Mouse (Mus musculus): ENCODE results near the gene Zbtb8a.
A peak's percentile ranks its signal among the peaks of the same experiment; 100 is the strongest.
"Not testable (repeated sequence)": the region's sequence is repeated elsewhere in the genome, so short reads cannot be mapped to it uniquely, and the experiment has no call there.

Zbtb8a gene

DNA sequence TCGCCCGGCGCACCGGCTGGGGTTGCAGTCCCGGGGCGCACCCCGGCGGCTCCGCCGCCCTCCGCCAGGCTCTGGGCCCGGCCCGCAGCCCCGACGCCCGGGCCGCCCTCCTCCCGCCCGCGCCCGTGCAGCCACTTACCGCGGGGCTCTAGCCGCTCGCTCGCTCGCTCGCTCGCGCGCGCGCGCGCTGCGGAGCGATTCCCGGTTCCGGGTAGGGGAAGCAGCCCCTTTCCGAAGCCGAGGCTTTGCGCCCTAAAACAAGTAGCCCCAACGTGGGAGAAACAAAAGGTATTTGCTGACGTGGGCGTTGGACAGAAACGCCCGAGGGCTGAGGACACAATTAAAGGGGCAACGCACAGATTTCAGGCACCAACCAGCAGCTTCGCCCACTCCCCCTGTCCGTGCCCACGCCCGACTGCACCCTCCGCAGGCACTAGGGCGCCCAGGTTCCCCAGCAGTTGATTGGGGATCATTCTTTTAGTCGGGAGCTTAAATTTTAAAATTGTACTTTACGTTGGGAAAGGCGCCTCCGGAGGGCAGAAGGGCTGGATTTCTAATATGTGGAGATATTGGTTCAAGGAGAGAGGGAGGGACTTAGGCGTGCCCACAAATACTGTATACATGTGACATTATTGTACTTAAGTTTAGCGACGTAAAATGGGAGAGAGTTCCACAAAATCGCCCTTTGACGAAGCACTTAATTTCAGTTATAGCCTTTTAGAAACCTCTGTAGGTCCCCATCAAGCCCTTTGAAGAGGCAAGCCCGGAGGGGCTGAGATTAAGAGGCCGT, at the start of gene Zbtb8a:
TSS of gene Zbtb8a (minus strand) at position 516 of the 790 bp plus-strand sequence.
- DNase-seq (ENCODE audit: low spot score): no peak

DNA sequence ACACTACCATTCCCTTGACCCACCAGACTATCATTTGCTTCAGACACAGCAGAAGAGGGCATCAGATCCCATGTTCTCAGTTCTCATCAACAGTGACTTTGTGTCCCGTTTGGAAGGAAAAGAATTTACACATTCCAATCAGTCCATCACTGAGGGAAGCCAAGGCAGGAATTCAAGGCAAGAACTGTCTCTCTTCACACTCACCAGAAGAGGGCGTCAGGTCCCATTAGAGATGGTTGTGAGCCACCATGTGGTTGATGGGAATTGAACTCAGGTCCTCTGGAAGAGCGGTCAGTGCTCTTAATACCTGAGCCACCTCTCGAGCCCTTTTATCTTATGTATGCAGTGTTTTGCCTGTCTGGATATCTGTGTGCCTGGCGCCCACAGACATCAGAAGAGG, 40.4 kb upstream of the Zbtb8a start:
- DNase-seq (ENCODE audit: low spot score): no peak

DNA sequence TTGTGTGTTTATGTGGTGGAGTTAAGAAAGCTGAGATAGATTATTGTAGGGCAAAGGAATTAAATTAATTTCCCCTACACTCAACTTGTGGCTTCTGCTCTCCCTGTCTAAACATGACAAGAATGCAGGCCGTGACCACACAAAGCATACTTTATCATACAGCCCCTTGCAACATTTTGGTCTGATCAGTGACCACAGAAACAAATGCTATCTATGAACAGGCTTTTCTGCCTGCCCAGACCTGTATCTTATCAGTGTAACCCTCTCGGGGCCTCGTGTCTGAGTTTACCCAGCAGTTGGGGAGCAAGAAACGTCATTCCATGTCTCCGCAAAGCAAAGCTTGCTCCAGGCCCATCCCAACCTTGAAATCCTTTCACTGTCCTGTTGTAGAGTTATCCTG, 38.6 kb upstream of the Zbtb8a start:
- no peak for DNase-seq (ENCODE audit: low spot score)

DNA sequence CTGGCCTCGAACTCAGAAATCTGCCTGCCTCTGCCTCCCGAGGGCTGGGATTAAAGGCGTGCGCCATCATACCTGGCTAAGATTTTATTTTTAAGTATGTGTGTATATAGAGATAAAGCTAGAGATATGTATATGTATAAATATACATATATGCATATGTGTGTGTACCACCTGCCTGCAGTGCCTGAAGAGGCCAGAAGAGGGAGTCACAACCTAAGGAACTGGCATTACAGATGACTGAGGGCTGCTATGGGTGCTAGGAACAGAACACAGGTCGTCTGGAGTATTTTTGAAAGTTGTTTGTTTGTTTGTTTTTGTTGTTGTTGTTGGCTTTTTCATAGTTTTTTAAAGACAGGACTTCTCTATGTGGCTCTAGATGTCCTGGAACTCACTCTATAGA, 38.0 kb upstream of the Zbtb8a start:
- DNase-seq (ENCODE audit: low spot score): no peak

GRCm38 (mm10) chr4:129410991-129411390, 33.1 kb upstream of the Zbtb8a start:
- DNase-seq (ENCODE audit: low spot score): no peak

GRCm38 (mm10) chr4:129410532-129410931, 32.6 kb upstream of the Zbtb8a start:
- not testable (repeated sequence) for DNase-seq (ENCODE audit: low spot score)

- DNase-seq (ENCODE audit: low spot score): peak; percentile 61
Measured at GRCm38 (mm10) chr4:129406447-129406846, 28.5 kb upstream of the Zbtb8a start.

DNA sequence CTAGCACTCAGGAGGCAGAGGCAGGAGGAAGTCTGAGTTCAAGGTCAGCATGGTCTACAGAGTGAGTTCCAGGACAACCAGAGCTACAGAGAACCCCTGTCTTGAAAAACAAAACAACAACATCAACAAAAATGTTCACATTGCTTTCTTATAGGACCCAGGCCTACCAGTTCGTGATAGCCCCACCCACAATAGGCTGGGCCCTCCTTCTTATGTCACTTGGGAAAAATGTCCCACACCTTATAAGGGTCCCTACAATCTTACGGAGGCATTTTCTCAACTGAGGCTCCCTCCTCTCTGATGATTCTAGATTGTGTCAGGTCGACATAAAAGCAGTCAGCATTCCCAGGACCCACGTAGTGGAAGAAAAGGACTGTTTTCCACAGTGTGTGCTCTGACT, 21.9 kb upstream of the Zbtb8a start:
- no peak for DNase-seq (ENCODE audit: low spot score)

GRCm38 (mm10) chr4:129396960-129397359, 19.0 kb upstream of the Zbtb8a start:
- DNase-seq (ENCODE audit: low spot score): no peak

- DNase-seq (ENCODE audit: low spot score): no peak
Measured at GRCm38 (mm10) chr4:129394089-129394870, 16.4 kb upstream of the Zbtb8a start.

DNA sequence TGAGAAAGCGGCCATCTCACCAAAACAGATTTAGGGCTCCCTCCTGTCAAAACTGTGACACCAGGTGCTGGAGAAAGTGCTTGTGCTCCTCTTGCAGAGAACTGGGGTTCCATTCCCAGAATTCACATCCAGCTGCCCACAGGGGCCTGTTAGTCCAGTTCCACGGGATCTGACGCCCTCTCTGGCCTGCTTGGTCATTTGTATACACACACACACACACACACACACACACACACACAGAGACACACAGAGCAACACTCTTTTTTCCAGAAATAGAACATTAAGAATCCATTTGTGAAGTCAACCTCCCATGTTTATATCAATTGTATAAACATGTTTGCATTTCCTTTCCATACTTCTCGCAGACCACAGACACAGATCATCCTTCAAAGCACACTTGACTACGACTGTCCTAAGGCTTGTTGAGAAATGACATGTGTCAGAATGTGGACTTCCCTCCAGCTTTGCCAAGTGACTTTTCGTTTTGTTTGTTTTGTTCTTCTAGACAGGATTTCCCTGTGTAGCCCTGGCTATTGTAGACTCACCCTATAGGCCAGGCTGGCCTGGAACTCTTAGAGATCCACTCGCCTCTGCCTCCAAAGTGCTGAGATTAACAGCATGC, 13.1 kb upstream of the Zbtb8a start:
- DNase-seq (ENCODE audit: low spot score): no peak

- DNase-seq (ENCODE audit: low spot score): no peak
Measured at GRCm38 (mm10) chr4:129390216-129390743, 12.4 kb upstream of the Zbtb8a start.

DNA sequence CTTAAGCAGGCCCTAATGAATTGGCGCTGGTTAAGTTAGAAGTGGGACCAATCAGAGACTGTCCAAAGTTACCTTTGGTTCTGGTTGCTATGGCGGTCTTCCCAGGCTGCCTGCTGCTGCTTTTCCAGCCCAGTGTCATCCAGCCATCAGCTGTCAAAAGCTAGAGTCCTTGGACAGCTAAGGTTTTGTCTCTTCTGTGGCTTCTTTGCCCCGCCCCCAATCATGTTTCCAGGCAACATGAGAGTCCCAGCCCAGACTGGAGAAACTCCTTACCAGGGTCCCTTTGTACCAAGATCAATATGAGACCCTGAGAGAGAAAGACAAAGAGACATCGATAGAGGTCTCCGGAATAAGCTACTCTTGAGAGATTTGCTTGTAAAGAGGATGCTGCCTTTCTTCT, 10.5 kb upstream of the Zbtb8a start:
- DNase-seq (ENCODE audit: low spot score): no peak

GRCm38 (mm10) chr4:129386989-129387388, 9.1 kb upstream of the Zbtb8a start:
- no peak for DNase-seq (ENCODE audit: low spot score)

- DNase-seq (ENCODE audit: low spot score): no peak
Measured at GRCm38 (mm10) chr4:129386269-129386946, 8.5 kb upstream of the Zbtb8a start.

DNA sequence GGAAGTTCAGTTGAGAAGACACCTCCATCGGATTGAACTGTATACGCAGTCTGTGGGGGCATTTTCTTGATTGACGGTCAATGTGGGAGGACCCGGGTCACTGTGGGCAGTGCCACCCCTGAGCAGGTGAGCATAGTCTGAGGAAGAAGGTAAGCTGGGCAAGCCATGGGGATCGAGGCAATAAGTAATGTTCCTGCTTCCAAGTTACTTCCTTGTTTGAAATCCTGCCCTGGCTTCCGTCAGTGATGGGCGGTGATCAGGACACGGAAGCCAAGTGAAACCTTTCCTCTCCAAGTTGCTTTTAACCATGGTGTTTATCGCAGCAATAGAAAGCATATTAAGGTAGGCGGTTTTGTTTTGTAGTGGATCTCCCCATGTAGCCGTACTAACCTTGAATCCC, 7.8 kb upstream of the Zbtb8a start:
- DNase-seq (ENCODE audit: low spot score): no peak

DNA sequence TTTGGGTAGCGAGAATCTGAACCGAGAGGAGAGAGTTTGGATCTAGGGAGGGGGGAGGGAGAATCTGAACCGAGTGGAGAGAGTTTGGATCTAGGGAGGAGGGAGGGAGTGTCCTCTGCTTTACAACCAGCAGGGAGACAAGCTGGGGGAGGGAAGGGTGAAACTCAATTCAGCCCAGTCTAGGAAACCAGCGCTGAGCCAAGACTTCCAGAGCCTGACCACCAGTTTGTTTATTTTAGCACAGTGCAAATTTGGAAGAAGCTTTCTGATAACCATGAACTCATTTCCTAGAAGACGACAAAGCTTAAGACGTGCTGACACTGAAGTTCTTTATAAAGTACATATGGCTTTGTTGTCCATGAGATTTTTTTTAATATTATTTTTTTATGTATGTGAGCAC, 6.5 kb upstream of the Zbtb8a start:
- DNase-seq (ENCODE audit: low spot score): peak; percentile 24

GRCm38 (mm10) chr4:129383586-129383985, 5.7 kb upstream of the Zbtb8a start:
- no peak for DNase-seq (ENCODE audit: low spot score)

GRCm38 (mm10) chr4:129382488-129382887, 4.6 kb upstream of the Zbtb8a start:
- DNase-seq (ENCODE audit: low spot score): no peak

GRCm38 (mm10) chr4:129382029-129382428, 4.1 kb upstream of the Zbtb8a start:
- DNase-seq (ENCODE audit: low spot score): no peak

- DNase-seq (ENCODE audit: low spot score): no peak
Measured at GRCm38 (mm10) chr4:129381148-129381547, 3.2 kb upstream of the Zbtb8a start.

DNA sequence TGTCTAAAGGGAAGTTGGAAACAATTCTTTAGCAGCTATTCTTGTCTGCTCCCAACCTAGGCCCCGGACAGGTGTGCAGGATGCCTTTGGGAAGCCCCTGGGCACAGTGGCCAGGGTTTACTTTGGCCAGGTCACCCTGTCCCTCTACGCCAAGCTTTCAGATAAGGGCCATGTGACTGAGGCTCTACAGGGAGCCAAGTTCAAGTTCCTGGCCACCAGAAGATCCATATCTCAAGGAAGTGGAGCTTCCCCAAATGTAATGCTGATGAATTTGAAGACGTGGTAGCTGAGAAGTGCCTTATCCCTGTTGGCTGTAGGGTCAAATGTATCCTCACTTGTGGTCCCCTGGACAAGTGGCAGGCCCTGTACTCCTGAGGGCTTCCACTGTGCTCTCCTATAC, 1.9 kb upstream of the Zbtb8a start:
- no peak for DNase-seq (ENCODE audit: low spot score)
